Mouse (Mus musculus) heart, adult 11 months (tissue): Measurements from ENCODE around the gene Blvra.

Experiments used
- DNase-seq: peaks from one replicate; pipeline ENCODE4 v3.0.0; 2022

Gene Blvra

DNA sequence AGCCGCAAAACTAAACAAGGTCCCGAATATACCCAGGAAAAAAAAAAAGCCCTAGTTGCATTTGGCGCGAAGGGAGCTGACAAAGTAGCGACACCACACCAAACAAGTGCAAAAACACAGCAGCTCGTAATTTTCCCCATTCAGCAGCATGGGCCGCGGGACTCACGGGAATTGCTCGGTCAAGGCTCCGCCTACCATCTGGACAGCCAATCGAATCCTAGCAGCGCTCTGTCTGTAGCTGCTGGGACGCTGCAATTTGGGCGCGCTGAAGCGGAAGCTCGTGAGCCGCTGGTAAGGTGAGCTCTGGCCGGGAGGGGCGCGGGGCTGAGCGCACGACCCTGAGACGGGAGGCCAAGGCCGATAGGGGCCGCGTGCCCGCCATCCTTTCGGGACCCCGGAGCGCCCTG is at the start of gene Blvra:
Gene Blvra, plus strand, starts transcription at position 231 of the 407 bp plus-strand sequence.
- DNase-seq = peak; percentile 99

DNA sequence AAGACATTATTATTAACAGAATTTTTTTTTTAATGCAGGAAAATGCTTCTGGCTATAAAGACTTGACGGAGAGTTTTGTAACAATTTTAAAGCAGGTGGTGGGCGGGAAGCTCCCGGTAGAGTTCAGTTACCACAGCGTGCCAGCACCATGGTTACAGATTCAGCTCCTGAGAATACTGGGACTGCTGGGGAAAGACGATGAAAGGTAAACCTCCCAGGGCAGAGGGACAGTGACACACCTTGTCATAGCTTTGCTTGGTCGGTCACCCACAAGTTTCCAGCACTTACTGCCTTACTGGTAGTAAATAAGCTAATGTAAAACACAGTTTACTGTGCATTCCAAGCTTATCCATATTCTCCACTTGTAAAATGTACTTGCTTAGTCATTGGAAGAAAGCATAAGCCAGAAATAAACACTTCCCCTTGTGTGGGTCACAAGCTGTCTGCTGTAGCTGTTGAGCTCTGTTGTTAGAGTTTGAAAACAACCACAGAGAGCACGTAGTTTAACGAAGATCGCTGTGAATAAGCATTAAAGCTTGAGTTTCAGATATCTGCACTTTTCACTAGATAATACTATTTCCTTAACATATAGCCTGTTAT is 35.4 kb upstream of the Blvra start:
- peak; percentile 77 for DNase-seq

DNA sequence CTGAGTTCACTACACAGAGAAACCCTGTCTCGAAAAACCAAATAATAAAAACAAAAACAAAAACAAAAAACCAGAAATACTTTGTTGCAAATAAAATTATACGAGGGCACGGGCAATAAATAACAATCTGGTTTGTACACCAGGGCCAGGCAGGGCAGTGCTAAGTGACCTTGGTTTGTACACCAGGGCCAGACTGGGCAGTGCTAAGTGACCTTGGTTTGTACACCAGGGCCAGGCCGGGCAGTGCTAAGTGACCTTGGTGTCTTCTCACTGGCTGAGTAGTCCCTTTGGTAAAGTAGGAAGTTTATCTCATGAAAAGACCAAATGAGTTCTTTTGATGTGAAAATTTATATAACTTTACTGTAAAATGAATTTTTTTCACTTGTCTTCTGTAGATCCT is 33.2 kb upstream of the Blvra start:
- DNase-seq = peak; percentile 43

DNA sequence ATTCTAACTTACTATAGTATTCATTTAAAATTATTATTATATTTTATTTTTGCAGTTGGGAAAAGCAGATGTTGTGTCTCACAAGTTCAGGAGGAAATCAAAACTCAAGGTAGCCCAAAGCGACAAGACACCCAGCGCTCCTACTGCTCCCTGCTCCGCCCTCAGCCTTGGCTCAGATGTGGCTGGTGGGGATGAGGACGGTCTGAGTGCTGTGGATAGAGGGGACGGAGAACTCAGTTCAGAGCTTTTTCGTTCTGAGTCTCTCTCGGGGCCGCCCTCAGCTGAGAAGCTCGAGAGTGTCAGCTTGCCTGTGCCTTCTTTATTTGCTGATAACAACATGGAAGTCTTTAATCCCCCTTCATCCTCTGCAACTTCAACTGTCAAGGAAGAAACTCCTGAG is 9.0 kb upstream of the Blvra start:
- peak; percentile 87 for DNase-seq

DNA sequence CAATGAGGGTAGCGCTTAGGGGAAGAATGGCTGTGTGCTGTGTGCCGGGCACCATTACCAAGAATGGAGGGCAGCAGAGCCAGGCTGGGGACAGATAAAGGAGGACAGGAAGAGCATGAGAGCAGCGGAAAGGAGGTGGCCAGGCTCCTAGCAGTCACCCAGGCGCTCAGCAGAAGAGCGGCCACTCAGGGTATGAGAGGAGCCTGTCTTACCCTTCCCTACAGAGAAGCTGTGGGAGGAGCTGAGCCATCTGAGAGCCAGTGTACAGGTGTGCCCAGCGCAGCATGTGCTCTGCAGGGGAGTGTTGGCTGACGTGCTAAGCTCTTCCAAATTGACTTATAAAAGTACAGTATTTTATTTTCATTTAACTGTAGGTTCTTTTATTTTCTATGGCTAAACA is 1.7 kb upstream of the Blvra start:
- peak; percentile 79 for DNase-seq

DNA sequence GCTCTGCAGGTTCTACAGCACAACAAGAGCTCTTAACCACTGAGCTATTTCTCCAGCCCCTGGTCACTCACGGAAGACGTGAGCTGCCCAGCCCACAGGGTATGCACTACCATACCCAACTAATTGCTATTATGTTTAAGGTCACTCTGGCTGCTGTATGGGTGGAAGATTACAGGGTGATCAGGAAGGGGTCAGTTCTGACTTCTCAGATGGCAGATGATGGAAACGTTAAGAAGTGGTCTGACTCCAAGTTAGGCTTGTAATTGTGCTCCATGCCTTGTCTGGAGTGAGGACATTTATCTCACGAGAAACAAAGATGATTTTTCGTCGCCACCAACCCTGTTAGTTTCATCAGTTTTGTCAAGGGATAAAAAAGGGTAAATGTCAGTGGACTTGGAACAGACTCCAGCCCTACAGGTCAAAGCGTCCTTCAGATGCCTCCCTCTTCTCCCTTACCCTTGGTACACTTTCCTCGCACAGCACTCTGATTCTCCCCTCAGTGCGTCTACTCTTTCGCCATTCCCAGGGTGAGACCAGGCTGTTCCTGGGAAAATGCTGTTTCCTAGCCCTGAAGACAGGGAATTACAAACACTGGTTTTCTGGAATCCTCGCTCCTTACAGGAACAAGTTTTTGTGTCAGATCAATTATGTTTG is 557 bp upstream of the Blvra start:
- DNase-seq = peak; percentile 78

DNA sequence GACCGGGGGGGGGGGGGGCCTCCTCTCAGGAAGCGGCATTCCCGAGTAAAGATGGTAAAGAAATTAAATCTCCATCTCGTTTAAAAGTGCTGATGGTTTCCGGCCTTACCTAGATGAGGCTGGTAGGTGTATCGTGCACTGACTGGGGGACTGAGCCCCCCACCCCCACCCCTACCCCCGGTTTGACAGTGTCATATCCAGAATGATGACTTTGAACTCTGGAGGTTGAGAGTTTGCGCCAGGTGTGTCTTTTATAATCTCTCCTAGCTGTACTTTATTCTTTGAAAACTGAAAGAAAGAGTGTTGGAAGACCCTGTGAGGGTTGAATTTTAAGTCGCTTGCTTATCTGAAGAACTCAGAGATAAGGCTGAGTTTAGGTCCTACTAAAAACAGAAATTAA is 414 bp downstream of the Blvra start:
- DNase-seq = no peak

DNA sequence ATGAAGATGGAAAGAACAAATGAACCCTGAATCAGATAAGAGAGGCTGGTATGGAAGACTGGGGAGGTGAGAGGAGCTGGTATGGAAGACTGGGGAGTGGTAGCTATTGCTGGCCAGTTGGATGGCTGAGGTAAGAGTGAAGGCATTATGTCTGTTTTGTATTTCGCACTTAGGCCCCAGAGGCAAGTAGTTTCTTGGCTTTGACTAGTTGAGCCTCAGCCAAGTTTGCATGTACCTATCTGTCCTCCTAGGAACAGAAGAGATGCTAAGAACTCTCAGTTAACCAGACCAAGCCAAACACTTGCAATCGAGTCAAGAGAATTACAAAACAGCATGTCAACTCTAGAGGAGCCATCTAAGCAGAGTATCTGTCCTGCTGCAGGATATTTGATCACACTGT is 3.7 kb downstream of the Blvra start:
- DNase-seq = peak; percentile 61

DNA sequence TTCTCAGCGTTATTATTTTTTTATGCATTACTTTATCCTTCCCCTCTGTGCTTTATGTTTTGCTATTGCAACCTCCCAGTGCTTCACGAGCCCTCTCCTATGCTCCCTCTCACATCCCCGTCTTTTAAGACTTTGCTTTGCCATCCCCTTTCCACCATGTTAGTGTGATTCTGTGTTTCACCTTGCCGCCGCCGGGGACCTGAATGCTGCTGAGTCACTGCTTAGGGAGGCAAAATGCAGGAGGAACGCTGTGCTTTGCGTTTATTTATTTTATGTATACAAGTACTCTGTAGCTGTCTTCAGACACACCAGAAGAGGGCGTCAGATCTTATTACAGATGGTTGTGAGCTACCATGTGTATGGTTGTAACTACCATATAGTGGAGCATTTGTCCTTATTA is 7.1 kb downstream of the Blvra start:
- peak; percentile 59 for DNase-seq

DNA sequence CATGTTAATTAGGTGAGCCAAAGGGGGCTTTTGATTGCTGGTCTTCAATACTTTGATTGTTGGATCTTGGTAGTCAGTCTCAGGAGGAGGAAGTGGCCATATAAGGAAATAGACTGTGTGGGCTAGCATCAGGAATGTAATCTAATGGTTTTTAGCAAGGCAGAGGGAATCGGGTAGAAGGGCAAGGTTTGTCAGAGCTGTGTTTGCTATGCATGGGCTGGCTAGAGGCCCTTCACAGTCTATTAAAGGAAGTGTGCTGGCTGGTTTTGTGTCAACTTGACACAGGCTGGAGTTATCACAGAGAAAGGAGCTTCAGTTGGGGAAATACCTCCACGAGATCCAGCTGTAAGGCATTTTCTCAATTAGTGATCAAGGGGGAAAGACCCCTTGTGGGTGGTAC is 8.6 kb downstream of the Blvra start:
- peak; percentile 86 for DNase-seq

DNA sequence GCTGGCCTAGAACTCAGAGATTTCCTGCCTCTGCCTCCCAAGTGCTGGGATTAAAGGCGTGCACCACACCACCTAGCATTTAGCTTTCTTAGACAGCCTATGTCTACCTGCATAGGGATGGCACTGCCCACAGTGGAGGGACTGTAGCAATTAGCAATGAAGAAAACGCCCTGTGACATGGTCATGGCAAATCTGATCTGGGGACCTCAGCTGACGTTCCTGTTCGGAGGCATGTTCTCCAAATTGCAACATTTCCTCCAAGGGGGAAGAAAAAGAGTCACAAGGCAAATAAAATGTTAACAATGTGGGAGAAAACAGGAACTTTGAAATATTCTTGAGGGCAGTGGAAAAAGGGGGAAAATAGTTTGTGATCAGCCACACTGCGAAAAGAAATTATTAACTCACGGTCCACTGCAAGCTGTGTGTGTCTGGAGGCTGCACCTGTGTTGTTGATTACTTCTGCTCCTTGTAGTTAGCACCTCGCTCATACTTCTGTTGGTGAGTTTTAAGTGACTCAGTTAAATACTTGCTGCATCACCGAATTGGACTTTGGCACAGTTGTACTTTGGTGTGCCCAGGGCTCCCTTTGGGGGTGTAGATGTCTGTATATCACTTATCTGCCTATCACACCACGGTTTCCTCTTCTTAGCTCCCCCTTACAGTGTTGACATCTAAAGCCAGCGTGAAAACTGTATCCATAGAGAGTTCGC is 9.6 kb downstream of the Blvra start:
- peak; percentile 93 for DNase-seq

DNA sequence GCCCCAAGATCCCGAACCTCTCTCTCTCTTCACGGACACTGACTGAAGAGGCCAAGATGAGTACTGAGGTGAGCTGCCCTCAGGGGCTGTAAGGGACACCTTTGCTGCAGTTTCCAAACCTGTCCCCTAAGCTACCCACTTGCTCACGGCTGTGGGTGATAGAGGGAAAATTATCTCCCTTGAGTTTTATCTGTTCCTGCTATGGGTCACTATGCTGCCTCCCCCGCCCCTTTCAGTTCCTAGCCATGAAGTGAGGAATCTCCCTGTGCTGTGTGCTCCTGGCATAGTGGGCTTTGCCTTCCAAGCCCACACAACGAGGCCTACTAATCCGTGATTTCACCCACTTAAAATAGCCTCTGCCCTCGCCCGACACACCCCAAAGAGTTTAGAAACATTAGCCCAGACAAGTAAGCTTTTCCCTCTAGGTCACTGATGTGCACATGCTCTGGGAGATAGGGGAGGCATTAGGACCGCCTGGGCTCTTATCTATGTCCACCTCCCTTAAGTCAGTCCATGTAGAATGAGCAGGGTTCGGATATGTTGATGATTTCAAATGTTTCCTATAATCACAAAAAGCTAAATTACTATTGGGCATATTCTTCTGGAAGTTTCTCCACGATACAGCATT is 10.2 kb downstream of the Blvra start:
- peak; percentile 53 for DNase-seq

DNA sequence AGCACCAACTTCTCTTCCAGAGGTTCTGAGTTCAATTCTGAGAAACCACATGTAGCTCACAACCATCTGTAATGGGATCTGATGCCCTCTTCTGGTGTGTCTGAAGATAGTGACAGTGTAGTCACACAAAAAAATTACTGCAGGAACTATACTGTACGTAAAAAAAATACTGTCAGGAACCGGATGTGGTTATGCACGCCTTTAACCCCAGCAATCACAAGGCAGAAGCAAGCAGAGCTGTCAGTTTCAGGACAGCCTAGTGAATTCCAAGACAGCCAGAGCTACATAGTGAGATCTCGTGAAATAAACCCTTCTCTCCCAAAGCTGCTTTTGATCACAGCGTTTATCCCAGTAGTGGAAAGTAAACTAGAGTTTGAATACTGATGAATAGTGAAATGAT is 15.8 kb downstream of the Blvra start:
- DNase-seq = peak; percentile 77

DNA sequence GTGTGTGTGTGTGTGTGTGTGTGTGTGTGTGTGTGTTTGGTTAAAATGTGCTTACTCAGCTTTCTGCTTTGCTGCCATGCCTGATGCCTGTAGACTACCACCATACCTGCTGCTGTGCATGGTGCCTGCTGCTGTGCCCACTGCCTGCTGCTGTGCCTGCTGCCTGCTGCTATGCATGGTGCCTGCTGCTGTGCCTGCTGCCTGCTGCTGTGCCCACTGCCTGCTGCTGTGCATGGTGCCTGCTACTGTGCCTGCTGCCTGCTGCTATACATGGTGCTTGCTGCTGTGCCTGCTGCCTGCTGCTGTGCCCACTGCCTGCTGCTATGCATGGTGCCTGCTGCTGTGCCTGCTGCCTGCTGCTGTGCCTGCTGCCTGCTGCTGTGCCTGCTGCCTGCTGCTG is 19.7 kb downstream of the Blvra start:
- peak; percentile 61 for DNase-seq

DNA sequence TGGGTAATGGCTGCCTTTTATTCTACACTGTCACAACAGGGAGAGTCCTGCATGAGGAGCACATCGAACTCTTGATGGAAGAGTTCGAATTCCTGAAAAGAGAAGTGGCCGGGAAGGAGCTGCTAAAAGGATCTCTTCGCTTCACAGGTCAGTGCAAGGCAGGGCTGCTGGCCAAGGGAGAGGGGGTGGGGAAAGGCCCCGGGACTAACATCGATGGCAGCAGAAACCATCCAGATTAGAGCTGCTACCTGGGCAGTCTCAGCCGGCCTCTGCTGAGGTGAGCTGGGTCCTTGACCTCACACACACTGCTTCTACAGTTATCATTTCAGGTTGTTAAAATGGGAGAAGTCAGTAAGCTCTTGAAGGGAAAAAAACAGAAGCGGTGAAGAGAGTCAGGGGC is 21.5 kb downstream of the Blvra start:
- DNase-seq = peak; percentile 78

DNA sequence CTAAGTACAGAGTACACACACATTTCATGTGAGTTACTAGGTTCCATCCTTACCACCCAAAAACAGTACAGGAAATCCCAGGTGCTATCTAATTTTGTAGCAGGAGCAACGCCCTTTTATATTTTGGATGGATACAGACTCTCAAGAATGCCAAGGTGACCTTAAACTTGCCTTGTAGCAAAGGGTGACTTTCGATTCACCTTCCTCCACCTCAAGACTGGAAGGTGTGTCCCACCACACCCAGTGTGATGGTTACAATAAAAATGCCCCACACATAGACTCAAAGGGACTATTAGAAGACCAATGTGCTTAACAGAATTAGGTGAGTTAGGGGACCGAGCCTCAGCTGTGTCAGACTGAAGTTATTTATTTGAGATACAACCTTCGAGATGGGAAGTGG is 38.5 kb downstream of the Blvra start:
- no peak for DNase-seq

DNA sequence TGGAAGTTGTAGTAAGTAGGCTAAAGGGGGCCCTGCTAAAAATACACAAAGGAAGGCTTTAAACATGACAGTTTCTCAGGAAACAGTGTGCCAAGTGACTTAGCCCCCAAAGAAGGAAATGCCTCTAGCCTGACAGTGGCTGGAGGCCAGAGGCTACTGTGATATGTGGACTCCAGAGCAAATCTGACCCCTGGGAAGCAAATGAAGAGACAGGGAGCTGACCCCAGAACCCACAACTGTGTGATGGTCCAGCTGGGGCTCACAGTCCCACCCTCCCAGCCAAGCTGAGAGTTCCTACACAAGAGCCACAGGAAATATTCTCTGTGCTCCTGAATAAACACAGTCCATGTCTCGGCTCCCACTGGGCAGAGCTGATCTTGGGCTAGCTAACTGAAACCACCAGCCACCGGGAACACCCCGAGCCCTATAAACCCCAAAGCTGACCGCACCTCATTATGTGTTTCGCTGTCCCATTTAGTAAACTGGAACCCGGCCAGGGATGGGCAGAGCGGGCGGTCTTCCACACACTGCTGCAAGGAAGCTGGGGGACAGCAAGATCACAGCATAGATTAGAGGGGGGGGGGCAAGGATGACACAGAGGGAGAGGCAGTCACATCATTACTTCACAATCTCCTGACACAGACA is 51.2 kb downstream of the Blvra start:
- DNase-seq = peak; percentile 97

DNA sequence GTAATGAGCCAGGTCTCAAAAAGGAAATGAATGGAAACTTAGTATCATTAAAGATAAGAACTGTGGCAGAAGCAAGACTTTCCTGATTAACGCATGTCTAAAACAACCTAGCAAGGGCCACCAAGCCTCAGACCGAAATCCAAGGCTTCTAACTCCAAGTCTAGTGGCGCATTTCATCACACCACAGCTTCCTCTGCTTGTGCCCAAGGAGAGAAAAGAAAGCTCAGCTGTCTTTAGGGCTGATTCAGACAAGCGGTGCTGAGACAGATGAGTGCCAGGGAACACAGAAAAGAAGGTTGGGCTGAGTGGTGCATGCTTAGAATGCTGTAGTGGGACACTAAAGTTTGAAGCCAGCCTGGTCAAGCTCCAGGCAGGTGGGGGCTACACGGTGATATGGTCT is 58.5 kb downstream of the Blvra start:
- peak; percentile 75 for DNase-seq

DNA sequence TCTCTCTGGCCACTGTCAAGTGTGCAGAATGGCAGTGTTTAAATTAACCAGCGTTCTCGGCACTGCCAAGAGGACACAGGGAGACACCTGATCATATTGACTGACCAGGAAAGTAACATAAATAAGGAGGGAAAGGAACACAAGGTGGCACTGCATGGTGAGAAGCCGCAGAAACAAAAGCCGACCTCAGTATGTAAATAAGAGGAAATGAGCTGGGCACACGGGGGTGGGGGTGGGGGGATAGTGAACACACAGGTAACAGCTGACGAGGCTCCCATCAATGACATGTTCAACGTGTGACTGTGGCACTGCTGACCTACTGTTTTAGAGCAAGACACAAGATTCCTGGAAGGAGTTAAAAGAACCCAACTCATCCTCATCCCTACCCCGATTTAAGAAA is 60.9 kb downstream of the Blvra start:
- peak; percentile 82 for DNase-seq

DNA sequence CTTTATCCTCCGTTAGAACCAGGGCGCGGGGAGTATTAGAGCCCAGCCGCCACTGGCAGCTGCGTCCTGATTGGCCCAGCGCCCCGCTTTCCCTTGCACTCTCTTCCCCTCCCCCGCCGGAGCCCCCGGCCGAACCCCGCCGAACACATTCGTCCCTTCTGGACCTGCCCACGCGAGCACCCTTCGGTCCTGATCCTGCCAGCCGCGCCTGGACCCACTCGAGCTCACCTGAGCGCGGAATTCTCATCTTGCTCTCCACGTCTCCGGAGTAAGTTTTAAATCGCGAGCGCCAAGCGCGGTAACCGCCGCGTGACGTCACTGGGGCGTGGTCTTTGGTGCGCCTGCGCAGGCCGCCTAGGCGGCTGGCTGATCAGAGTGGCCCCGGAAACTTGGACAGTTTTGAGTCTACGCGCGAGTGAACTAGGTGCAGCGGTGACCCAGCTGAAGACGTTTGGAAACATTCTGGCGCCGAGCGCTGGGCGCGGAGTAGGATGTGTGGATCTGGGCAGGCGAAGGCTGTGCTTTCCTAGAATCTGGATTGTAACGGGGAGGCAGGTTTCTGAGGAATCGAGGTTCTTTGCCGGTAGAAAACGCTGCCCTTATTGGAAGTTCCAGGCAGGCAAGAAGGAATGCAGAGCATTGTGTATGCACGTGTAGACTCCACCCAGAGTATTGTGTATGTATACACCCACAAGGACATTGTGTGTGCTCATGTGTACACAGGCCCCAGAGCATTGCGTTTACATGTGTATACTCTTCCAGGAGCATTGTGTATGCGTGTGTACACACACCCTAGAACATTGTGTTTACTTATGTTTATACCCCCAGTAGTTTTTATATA is 63.4 kb downstream of the Blvra start, which contains the start of gene Ncaph:
Gene Ncaph, minus strand, starts transcription at position 334 of the 841 bp plus-strand sequence.
- DNase-seq = peak; percentile 99

DNA sequence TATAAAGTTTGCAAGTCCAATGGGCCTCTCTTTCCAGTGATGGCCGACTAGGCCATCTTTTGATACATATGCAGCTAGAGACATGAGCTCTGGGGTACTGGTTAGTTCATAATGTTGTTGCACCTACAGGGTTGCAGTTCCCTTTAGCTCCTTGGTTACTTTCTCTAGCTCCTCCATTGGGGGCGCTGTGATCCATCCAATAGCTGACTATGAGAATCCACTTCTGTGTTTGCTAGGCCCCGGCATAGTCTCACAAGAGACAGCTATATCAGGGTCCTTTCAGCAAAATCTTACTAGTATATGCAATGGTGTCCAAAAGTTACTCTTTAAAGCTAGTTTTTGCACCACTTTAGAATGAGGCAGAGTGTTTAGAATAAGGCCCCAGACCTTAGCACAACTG is 64.8 kb downstream of the Blvra start:
- DNase-seq = peak; percentile 51

DNA sequence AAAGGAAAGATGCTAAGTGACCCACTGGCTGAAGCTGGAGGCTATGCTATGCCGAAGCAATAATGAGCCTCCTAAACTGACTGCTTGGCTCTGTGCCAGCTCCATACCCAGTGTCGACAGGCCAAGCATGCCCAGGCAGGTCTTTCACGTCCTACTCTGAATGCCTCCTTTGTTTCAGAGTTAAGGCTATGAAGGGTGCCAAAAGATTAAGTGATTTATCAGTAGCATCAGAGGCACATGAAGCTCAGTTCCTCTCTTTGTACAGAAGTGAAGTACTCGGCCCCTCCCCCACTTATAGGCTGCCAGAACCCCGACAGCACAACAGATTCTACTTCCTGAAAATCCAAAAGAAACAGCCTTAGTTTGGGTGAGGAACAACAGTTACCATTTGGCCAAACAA is 66.5 kb downstream of the Blvra start:
- DNase-seq = peak; percentile 96
